Mouse (Mus musculus) macrophage (primary cell): ENCODE results near the gene Cacna1h. TPM values are rescaled to one million over a fixed set of nuclear protein-coding genes. Genes with fewer than 3 reads are reported as not detected.

Source experiments
- H3K27ac ChIP-seq: fragments of 350-480 bp; formaldehyde crosslinking; 2 replicates; pipeline ENCODE4 v1.9.0; 2021
- H3K36me3 ChIP-seq: fragments of 350-480 bp; formaldehyde crosslinking; 2 replicates; pipeline ENCODE4 v1.9.0; 2021; ENCODE audit errors: inconsistent target
- H3K4me3 ChIP-seq: fragments of 350-480 bp; formaldehyde crosslinking; 2 replicates; pipeline ENCODE4 v1.9.0; 2021; ENCODE audit errors: inconsistent target
- H3K79me2 ChIP-seq: fragments of 350-480 bp; formaldehyde crosslinking; 2 replicates; pipeline ENCODE4 v1.9.0; 2021; ENCODE audit errors: inconsistent target
- WGBS: methylation state at CpG from one replicate; pipeline ENCODE4 v1.1.7; 2026; ENCODE audit warnings: inconsistent platforms; ENCODE audit not compliant: missing documents; 5-methylcytosine and 5-hydroxymethylcytosine counted together
- polyA plus RNA-seq: library from polyadenylated mRNA; stranded (reverse); fragments of 250-400 nt; gene quantifications from 3 replicates; pipeline ENCODE4 v1.2.4, GENCODE M21; 2018; ENCODE audit warnings: inconsistent platforms

Cacna1h gene
- polyA plus RNA-seq, 1 experiment from 2014 or later, result not detected

GRCm38 (mm10) chr17:25427441-25427840 lies 6.1 kb downstream of the Cacna1h start:
- Histone ChIP-seq H3K4me3 (no peak overlapping the region), H3K27ac (no peak overlapping the region), H3K79me2 (no peaks in the 10 kb centered on the region), H3K36me3 (no peaks in the 10 kb centered on the region)
- WGBS, result 69% methylated on average over 10 of the region's 10 CpGs

- no peak overlapping the region for H3K4me3 ChIP-seq
- H3K79me2 ChIP-seq, result no peaks in the 10 kb centered on the region
- no peak overlapping the region for H3K27ac ChIP-seq
- 73% methylated on average over 2 of the region's 2 CpGs for WGBS
- no peaks in the 10 kb centered on the region for H3K36me3 ChIP-seq
These were observed 7.6 kb downstream of the Cacna1h start for GRCm38 (mm10) chr17:25425996-25426395.

GRCm38 (mm10) chr17:25424526-25425080 lies 9.0 kb downstream of the Cacna1h start:
- 78% methylated on average over 8 of the region's 8 CpGs for WGBS
- no peak overlapping the region for H3K27ac ChIP-seq
- H3K36me3 ChIP-seq, result no peaks in the 10 kb centered on the region
- H3K4me3 ChIP-seq, result no peak overlapping the region
- no peaks in the 10 kb centered on the region for H3K79me2 ChIP-seq

- Histone ChIP-seq H3K36me3 (no peaks in the 10 kb centered on the region), H3K4me3 (no peak overlapping the region), H3K27ac (no peak overlapping the region), H3K79me2 (no peaks in the 10 kb centered on the region)
- 98% methylated on average over 3 of the region's 3 CpGs for WGBS
These were observed 12.6 kb downstream of the Cacna1h start for GRCm38 (mm10) chr17:25420998-25421397.

GRCm38 (mm10) chr17:25418926-25419325 lies 14.7 kb downstream of the Cacna1h start:
- Histone ChIP-seq H3K27ac (no peak overlapping the region), H3K4me3 (no peak overlapping the region), H3K36me3 (no peaks in the 10 kb centered on the region), H3K79me2 (no peaks in the 10 kb centered on the region)
- 50% methylated on average over 9 of the region's 9 CpGs for WGBS

GRCm38 (mm10) chr17:25417990-25418389 lies 15.6 kb downstream of the Cacna1h start:
- WGBS, result 81% methylated on average over 6 of the region's 6 CpGs
- H3K79me2 ChIP-seq, result no peaks in the 10 kb centered on the region
- no peak overlapping the region for H3K27ac ChIP-seq
- H3K4me3 ChIP-seq, result no peak overlapping the region
- H3K36me3 ChIP-seq, result no peaks in the 10 kb centered on the region

- Histone ChIP-seq H3K27ac (no peak overlapping the region), H3K4me3 (no peak overlapping the region), H3K79me2 (no peaks in the 10 kb centered on the region), H3K36me3 (no peaks in the 10 kb centered on the region)
- WGBS, result 59% methylated on average over 3 of the region's 3 CpGs
These were observed 17.4 kb downstream of the Cacna1h start for GRCm38 (mm10) chr17:25416219-25416618.

- Histone ChIP-seq H3K36me3 (no peaks in the 10 kb centered on the region), H3K79me2 (no peaks in the 10 kb centered on the region), H3K27ac (no peak overlapping the region), H3K4me3 (no peak overlapping the region)
- 52% methylated on average over 6 of the region's 6 CpGs for WGBS
These were observed 18.1 kb downstream of the Cacna1h start for GRCm38 (mm10) chr17:25415421-25415913.

- 63% methylated on average over 3 of the region's 3 CpGs for WGBS
- Histone ChIP-seq H3K36me3 (no peaks in the 10 kb centered on the region), H3K4me3 (no peak overlapping the region), H3K79me2 (no peaks in the 10 kb centered on the region), H3K27ac (no peak overlapping the region)
These were observed 18.7 kb downstream of the Cacna1h start for GRCm38 (mm10) chr17:25414917-25415316.

- Histone ChIP-seq H3K36me3 (no peaks in the 10 kb centered on the region), H3K27ac (no peak overlapping the region), H3K4me3 (no peak overlapping the region), H3K79me2 (no peaks in the 10 kb centered on the region)
- WGBS, result 78% methylated on average over 4 of the region's 4 CpGs
These were observed 19.4 kb downstream of the Cacna1h start for GRCm38 (mm10) chr17:25414209-25414608.

GRCm38 (mm10) chr17:25411251-25411650 lies 22.3 kb downstream of the Cacna1h start:
- Histone ChIP-seq H3K79me2 (no peaks in the 10 kb centered on the region), H3K36me3 (no peaks in the 10 kb centered on the region), H3K4me3 (no peak overlapping the region), H3K27ac (no peak overlapping the region)
- WGBS, result 50% methylated on average over 4 of the region's 4 CpGs

- WGBS, result 6% methylated on average over 7 of the region's 7 CpGs
- H3K27ac ChIP-seq, result no peak overlapping the region
These were observed 22.8 kb downstream of the Cacna1h start for GRCm38 (mm10) chr17:25410786-25411185.

GRCm38 (mm10) chr17:25410180-25410579 lies 23.4 kb downstream of the Cacna1h start:
- Histone ChIP-seq H3K79me2 (no peaks in the 10 kb centered on the region), H3K27ac (no peak overlapping the region), H3K4me3 (no peak overlapping the region), H3K36me3 (no peaks in the 10 kb centered on the region)
- WGBS, result 85% methylated on average over 6 of the region's 6 CpGs

More at GRCm38 (mm10) chr17:25410786-25411185, 22.8 kb downstream of the Cacna1h start:
- H3K4me3 ChIP-seq, result no peak overlapping the region
- H3K79me2 ChIP-seq, result no peaks in the 10 kb centered on the region
- no peaks in the 10 kb centered on the region for H3K36me3 ChIP-seq

GRCm38 (mm10) chr17:25409621-25410020 lies 24.0 kb downstream of the Cacna1h start:
- H3K36me3 ChIP-seq, result no peaks in the 10 kb centered on the region
- 95% methylated on average over 7 of the region's 7 CpGs for WGBS
- no peak overlapping the region for H3K27ac ChIP-seq
- no peaks in the 10 kb centered on the region for H3K79me2 ChIP-seq
- no peak overlapping the region for H3K4me3 ChIP-seq

- 79% methylated on average over 5 of the region's 7 CpGs for WGBS
- Histone ChIP-seq H3K79me2 (no peaks in the 10 kb centered on the region), H3K36me3 (no peaks in the 10 kb centered on the region), H3K27ac (no peak overlapping the region), H3K4me3 (no peak overlapping the region)
These were observed 25.1 kb downstream of the Cacna1h start for GRCm38 (mm10) chr17:25408302-25408999.
